Mouse (Mus musculus) ES-E14 (cell line): ENCODE results near the gene Tmigd3.

Experiments
- CHD2 ChIP-seq: IDR thresholded peaks from 2 replicates; pipeline ENCODE4 v1.6.1; 2014; ENCODE audit warnings: mild to moderate bottlenecking, low read depth, low read length, inconsistent platforms
- HCFC1 ChIP-seq: IDR thresholded peaks from 2 replicates; pipeline ENCODE4 v1.6.1; 2012; ENCODE audit warnings: low read length, inconsistent platforms, borderline replicate concordance; ENCODE audit not compliant: insufficient read depth
- MAFK ChIP-seq: IDR thresholded peaks from 2 replicates; pipeline ENCODE4 v1.6.1; 2014; ENCODE audit warnings: mild to moderate bottlenecking, low read depth, low read length, inconsistent platforms; ENCODE audit not compliant: insufficient read depth
- ZC3H11A ChIP-seq: IDR thresholded peaks from 2 replicates; pipeline ENCODE4 v1.6.1; 2012; ENCODE audit warnings: low read depth, mild to moderate bottlenecking, inconsistent platforms, low read length, borderline replicate concordance
- ZNF384 ChIP-seq: IDR thresholded peaks from 2 replicates; pipeline ENCODE4 v1.6.1; 2012; ENCODE audit warnings: low read depth, low read length, inconsistent platforms

DNA sequence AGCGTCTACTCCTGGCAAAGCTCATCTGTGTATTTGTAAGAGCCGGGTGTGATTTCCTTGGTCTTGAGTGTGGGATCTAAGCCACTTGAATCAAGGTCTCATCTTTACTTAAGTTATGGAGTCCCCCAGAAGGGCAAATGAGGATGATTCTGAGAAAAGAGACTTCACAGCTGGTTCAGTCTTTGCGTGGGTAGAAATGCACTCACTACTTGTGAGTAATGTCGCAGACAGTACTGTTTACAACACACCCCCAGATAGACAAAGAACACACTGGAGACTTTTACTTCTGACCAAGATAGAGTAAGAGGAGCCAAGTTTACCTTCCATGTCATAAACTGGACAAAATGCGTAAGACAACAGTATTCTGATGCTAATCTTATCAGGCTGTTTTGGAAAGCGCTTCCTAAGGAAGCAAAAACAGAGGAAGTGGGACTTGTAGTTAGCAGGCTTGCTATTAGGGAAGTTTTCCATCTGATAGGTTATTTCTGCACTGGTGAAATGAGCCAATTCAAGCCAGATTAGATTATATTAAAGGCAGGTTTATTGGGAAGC, 6.6 kb downstream of the Tmigd3 start:
- TF ChIP-seq ZNF384 (no peak), CHD2 (no peak), HCFC1 (no peak), ZC3H11A (no peak), MAFK (no peak)
